Mouse (Mus musculus): Measurements from ENCODE around the gene Rhag.

DNA sequence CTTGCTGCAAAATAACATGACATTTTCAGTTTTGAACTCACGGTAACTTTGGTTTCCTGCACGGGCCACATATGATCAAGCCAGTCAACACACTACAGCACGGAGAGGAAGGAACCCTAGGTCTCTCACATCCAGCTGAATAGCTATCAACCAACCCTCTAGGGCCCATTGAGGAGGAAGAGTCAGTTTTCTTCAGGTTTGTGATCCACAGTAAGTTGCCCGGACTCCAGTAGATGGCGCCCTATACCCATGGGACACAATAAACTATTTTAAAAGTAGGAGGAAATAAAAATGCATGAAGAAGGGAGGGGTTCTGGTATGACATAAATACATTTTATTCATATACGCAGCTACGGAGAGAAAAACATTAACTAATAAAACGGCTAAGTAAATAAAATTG is 13.6 kb downstream of the Rhag start:
- TF ChIP-seq POLR2A (IDR thresholded peaks at IDR 0.05; ENCODE audit: borderline replicate concordance, insufficient read depth, low read length) (no peak), CTCF (IDR thresholded peaks at IDR 0.05; ENCODE audit: borderline replicate concordance, insufficient read depth, low read depth, low read length) (peak; percentile 0; the same call in 1 of the 2 replicates)
